Mouse (Mus musculus) heart, adult 18-20 months (tissue): ENCODE data around the gene Tigd3. TPM values are rescaled to one million over a fixed set of nuclear protein-coding genes. Genes with fewer than 3 reads are reported as not detected.
"Not testable (repeated sequence)": the region's sequence is repeated elsewhere in the genome, so short reads cannot be mapped to it uniquely, and the experiment has no call there.

Experiments used
- DNase-seq, 2 experiments: peaks; one replicate each; pipeline ENCODE4 v3.0.0; 2021 to 2022; ENCODE audit warnings: mixed read lengths in 1 of 2
- total RNA-seq, 2 experiments: library from RNA; stranded (reverse); gene quantifications; 2 replicates each; pipeline ENCODE4 v1.2.3; 2021

Gene Tigd3
- total RNA-seq, 2 experiments from 2014 or later = 0.35 TPM; not detected in 1

GRCm38 (mm10) chr19:5922119-5922942 lies 28.4 kb upstream of the Tigd3 start:
- DNase-seq = peak; percentile 79 to 86

- peak; percentile 61 to 76 for DNase-seq
These were observed 27.8 kb upstream of the Tigd3 start for GRCm38 (mm10) chr19:5921715-5922114.

DNA sequence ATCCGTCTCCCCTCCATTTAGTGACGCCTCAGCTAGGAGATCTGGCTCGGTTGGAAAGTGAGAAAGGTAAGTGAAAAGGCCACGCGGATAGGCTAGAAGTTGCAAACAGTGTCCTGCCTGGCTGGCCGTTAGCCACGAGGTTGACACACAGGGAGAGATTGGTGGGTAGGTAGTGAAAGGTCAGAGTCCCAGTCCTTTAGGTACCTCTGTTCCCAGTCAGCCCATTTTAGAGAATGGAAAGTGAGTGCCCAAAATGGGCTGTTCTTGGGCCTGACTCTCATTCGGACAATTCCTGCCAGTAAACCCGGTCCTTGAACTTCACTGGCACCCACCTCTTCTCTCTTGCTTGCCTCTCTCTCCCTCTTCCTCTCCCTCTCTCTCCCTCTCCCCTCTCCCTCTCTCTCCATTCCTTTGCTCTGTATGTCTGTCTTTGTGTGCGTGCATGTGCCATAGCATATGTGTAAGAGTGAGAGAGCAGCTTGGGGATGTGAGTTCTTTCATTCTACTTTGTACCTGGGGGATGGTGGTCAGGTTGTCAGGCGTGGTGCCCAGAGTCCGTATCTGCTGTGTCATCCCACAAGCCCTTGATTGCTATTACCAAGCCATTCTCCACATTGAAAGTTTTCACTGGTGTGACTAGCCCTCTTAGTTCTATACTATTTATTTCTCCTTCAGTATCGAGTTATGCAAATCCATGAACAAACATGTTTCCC lies 19.2 kb upstream of the Tigd3 start, which contains the start of gene Dpf2:
Dpf2 (minus strand) TSS at position 4 of the 713 bp plus-strand sequence.
- DNase-seq = no peak

DNA sequence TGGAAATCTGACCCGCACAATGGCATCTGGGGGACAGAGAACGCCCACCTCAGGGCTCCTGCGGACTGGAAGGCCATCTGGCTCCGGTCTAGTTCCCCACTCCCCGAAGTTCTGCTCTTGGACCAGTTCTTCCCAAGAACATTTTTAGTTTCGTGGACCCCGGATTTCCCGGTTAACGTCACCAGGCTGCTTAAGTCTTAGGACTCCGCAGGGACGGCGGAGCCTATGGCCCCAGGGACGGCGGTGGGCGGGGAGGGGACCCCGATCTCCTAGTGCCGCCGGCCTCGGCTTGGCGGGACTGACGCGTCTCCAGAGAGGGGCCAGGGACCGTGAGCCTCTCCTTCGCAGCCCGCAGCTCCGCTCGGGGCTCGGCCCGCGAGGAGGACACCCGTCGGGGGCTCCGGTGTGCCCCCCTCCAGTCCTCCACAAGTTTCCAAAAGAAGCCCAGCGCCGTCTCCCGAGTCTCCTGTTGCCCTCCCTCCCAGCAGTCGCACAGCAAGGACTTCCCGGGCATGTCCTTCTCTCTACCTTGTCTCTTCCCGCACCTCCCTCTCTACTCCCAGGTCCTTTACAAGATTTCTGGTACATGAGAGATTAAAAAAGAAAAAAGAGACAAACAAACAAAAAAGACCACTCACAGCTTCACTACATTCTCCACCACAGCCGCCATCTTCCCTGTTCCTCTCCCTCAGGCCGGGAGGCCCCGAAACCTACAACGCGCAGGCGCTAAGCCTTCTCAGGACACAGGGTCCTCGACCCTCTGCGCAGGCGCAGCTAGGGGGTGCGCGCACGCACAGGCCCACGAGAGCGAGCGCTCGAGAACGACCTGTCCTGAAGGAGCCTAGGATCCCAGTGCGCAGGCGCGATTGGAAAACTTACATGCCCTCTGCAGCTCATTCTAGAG lies 18.4 kb upstream of the Tigd3 start:
- peak; percentile 99 for DNase-seq

GRCm38 (mm10) chr19:5911430-5912102 lies 17.6 kb upstream of the Tigd3 start:
- DNase-seq = no peak

- DNase-seq = no peak
These were observed 16.3 kb upstream of the Tigd3 start for GRCm38 (mm10) chr19:5910221-5910620.

DNA sequence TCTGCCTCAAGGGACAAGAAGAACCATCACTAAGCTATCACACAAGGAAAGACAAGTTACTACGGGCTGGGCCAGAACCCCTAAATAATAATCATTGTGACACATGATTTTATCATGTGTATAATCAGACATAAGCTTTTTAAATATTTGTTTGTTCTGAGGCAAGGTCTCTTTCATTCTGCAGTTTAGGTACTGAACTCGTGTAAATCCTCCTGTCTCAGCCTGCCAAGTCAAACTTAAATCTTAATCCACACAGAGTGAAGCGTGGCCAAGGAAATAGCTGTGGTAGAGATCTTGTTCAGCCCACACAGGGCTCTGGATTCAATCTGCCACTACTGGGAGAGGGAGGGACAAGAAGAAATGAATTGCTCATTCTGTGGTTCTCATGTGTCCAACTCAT lies 13.3 kb upstream of the Tigd3 start:
- no peak for DNase-seq

DNA sequence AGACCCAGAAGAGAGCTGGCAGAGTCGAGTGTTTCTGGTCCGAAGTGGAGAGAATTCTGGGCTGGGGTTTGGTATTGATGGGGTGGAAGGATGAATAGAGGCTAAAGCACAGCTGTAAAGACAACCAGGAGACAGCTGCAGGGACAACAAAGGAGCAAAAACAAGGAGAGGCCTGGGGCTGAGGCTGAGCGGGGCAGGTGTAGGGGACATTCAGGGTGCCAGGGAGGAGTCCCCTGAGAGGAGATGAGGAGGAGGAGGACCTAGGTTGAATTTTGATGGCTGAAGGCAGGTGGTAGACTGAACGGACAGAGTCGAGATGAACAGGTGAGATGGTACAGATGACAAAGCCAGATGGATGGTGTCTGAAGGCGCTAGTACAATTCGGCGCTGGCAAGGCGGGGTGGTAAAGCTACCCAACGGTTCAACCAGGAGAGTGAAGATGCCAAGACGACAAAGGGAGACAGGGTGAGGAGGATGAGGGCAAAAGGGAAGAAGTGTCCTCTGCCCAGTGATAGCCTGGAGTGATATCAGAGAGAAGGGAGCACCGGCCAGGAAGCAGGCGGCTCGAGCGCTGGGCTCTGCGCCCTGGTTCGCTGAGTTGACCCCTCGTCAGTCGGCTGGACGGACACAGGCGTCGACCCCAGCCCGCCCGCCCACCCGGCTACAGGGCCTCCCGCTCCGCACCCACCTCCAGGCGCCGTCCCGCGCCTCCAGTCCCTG lies 507 bp downstream of the Tigd3 start:
- DNase-seq = no peak

DNA sequence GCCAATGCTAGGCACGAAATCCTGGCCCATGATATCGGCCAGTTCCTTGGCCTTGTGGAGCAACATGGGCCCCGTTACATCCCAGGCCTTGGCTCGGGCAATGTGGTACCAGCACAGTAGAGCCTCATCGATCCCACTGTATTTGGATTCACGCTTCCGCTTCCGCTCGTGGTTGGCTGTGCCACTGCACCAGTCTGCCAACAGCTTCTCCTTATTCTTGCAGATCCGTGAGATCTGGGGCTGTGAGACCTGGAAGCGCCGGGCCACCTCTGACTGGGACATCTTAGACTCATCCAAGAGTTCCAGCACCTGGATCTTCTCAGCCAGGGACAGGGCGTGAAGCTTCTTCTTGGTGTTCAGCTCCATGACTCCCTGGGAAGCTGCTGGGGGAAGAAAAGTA lies 1.2 kb downstream of the Tigd3 start:
- no peak for DNase-seq

GRCm38 (mm10) chr19:5892262-5892661 lies 1.7 kb downstream of the Tigd3 start:
- no peak for DNase-seq

GRCm38 (mm10) chr19:5891521-5892258 lies 2.3 kb downstream of the Tigd3 start:
- no peak for DNase-seq

DNA sequence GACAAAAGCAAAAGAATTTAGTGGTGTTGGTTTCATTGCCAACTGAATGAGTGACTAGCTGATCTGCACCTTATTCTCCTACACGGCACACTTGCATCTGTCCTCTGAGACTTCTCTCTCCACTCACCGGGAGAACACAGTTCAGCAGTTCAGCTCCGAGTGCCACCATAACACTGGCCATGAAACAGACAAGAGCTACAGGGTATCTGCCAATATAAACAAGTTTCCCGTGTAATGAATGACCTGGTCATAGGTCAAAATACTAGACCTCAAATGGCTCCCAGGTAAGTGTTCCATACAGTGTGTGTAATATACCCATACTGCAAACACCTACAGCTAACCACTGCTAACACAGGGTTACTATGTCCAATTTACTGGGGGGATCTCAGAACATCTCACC lies 4.7 kb downstream of the Tigd3 start:
- DNase-seq = no peak

GRCm38 (mm10) chr19:5887234-5887815 lies 6.6 kb downstream of the Tigd3 start:
- no peak for DNase-seq

DNA sequence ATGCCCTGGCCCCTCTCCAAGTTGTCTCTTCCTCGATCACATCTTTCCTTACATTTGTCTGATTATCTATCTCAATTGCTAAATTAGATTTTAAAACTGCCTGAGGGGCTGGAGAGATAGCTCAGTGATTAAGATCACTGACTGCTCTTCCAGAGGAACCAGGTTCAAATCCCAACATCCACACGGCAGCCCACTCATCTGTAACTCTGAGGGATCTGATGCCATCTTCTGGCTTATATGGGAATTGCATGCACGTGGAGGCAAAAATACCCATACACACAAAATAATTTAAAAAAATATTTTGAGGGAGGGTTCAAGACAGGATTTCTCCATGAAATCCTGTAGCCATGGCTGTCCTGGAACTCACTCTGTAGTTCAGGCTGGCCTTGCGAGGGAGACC lies 8.1 kb downstream of the Tigd3 start:
- DNase-seq = no peak

DNA sequence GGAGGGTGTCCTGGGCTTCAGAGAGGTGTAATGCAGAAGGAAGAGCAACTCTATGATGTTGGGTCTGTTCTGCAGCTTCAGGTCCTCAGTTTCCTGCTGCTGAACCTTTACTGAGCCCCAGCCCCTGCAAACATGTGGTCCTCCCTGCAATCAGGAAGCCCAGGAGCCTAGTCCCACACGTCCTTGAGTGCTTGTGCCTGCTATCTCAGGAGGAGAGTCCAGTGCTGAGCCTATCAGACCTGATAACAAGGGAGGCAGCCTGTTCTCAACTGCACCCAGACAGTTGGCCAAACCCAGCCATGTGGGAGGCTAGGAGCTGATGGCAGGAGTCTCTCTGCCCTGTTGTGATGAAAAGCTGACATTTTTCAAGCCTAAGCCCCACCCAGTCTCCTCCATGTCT lies 10.0 kb downstream of the Tigd3 start:
- no peak for DNase-seq

- DNase-seq = not testable (repeated sequence)
These were observed 11.9 kb downstream of the Tigd3 start for GRCm38 (mm10) chr19:5882079-5882478.

DNA sequence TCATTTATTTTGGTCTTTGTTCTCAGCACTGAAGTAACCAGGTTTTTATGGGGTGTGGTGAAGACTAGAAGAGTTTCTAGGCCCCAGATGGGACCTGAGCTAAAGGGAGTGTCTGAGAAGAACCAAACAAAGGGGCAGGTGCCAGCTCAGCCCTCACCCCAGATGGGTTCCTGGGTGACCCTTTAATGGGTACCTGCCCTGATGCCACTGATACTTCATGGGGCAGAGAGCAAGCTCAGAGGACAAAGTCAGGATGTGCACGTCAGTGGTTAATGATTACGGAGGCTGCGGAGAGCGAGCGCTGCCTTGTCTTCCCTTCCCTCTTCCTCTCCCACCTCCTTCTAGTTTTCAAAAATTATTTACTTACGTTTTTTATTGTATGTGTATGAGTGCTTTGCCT lies 12.8 kb downstream of the Tigd3 start:
- DNase-seq = no peak

DNA sequence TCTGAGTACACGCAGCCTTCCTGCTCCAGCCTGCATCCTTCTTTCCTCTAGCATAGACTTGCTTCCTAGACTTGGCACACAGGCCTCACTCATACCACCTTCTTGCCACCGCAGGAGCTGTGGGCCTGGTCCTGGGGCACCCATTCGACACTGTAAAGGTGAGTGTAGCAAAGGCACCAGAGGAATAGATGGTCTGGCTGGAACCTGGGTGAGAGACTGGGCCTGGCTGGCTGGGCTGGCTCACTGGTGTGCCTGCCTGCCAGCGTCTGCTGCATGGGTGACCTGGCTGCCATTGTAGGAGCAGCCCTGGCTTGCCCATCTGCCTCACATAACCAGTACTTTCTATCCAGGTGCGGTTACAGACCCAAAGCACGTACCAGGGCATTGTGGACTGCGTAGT lies 14.2 kb downstream of the Tigd3 start:
- no peak for DNase-seq

GRCm38 (mm10) chr19:5878916-5879315 lies 15.0 kb downstream of the Tigd3 start:
- no peak for DNase-seq

GRCm38 (mm10) chr19:5878362-5878722 lies 15.6 kb downstream of the Tigd3 start:
- peak; percentile 55 to 56 for DNase-seq
